Mouse (Mus musculus) neural tube, embryonic 11.5 days (tissue): ENCODE measurements at regions not wholly inside any gene's neighbourhood (a gene's known extent, or its start where the extent isn't known, plus 50 kb on each side); places are given as distances from the start of the nearest gene placed in this dataset.
"Not testable (repeated sequence)": the region's sequence is repeated elsewhere in the genome, so short reads cannot be mapped to it uniquely, and the experiment has no call there.

Source experiments
- ATAC-seq: fragments of 200-750 bp; cut with Nextera tagmentation; 2 replicates; pipeline ENCODE4 v1.8.0; 2017; ENCODE audit warnings: moderate number of reproducible peaks, mild to moderate bottlenecking, moderate TSS enrichment, moderate library complexity; ENCODE audit not compliant: insufficient read depth, low FRiP score, low TSS enrichment
- DNase-seq: peaks from one replicate; pipeline ENCODE4 v3.0.0-alpha.2; 2015; ENCODE audit warnings: low spot score
- H3K27ac ChIP-seq: fragments of 300-500 bp; sonication (generic); 2 replicates; pipeline ENCODE4 v1.5.1; 2014; ENCODE audit warnings: low read depth, mild to moderate bottlenecking, low read length
- H3K27me3 ChIP-seq: fragments of 300-500 bp; sonication (generic); 2 replicates; pipeline ENCODE4 v1.6.1; 2014; ENCODE audit warnings: mild to moderate bottlenecking, low read length, mixed read lengths; ENCODE audit not compliant: control insufficient read depth, insufficient read depth
- H3K36me3 ChIP-seq: fragments of 300-500 bp; sonication (generic); 2 replicates; pipeline ENCODE4 v1.6.1; 2014; ENCODE audit warnings: mild to moderate bottlenecking, low read length, moderate library complexity, mixed read lengths; ENCODE audit not compliant: control insufficient read depth, insufficient read depth
- H3K4me1 ChIP-seq: fragments of 300-500 bp; sonication (generic); 2 replicates; pipeline ENCODE4 v1.6.1; 2014; ENCODE audit warnings: low read length, mixed read lengths; ENCODE audit not compliant: control insufficient read depth, insufficient read depth
- H3K4me2 ChIP-seq: fragments of 300-500 bp; sonication (generic); 2 replicates; pipeline ENCODE4 v1.6.1; 2014; ENCODE audit warnings: low read depth, mild to moderate bottlenecking, moderate library complexity
- H3K4me3 ChIP-seq: fragments of 300-500 bp; sonication (generic); 2 replicates; pipeline ENCODE4 v1.5.1; 2014; ENCODE audit warnings: low read depth, low read length
- H3K9ac ChIP-seq: fragments of 300-500 bp; sonication (generic); 2 replicates; pipeline ENCODE4 v1.6.1; 2014; ENCODE audit warnings: mild to moderate bottlenecking, low read length
- H3K9me3 ChIP-seq: fragments of 300-500 bp; sonication (generic); 2 replicates; pipeline ENCODE4 v1.6.1; 2016; ENCODE audit warnings: low read length; ENCODE audit not compliant: control insufficient read depth
- WGBS: fragments of 180-500 bp; shearing (Covaris S2); extraction: QIAGEN DNeasy Blood & Tissue Kit; methylation state at CpG from one replicate; pipeline ENCODE4 v1.1.7; 2014; 5-methylcytosine and 5-hydroxymethylcytosine counted together

GRCm38 (mm10) chr1:43317076-43317871 is 120.5 kb upstream of the Fhl2 start:
- H3K36me3 ChIP-seq: no peaks in the 10 kb centered on the region
- no peak for ATAC-seq
- H3K4me3 ChIP-seq: no peak overlapping the region

GRCm38 (mm10) chr1:43333488-43333887 is 110.9 kb upstream of the Nck2 start:
- H3K9me3 ChIP-seq, H3K36me3 ChIP-seq, DNase-seq, H3K9ac ChIP-seq, H3K27me3 ChIP-seq, H3K4me1 ChIP-seq, ATAC-seq, H3K4me2 ChIP-seq, H3K27ac ChIP-seq, H3K4me3 ChIP-seq: not testable (repeated sequence)
- WGBS: 91% methylated on average over 10 of the region's 10 CpGs

More at GRCm38 (mm10) chr1:43317076-43317871, 120.5 kb upstream of the Fhl2 start:
- 66% methylated on average over 3 of the region's 3 CpGs for WGBS
- DNase-seq: no peak
- Histone ChIP-seq H3K9ac (no peak overlapping the region), H3K4me2 (no peak overlapping the region), H3K27me3 (no peaks in the 10 kb centered on the region), H3K9me3 (no peaks in the 10 kb centered on the region), H3K4me1 (no peaks in the 10 kb centered on the region), H3K27ac (no peak overlapping the region)

DNA sequence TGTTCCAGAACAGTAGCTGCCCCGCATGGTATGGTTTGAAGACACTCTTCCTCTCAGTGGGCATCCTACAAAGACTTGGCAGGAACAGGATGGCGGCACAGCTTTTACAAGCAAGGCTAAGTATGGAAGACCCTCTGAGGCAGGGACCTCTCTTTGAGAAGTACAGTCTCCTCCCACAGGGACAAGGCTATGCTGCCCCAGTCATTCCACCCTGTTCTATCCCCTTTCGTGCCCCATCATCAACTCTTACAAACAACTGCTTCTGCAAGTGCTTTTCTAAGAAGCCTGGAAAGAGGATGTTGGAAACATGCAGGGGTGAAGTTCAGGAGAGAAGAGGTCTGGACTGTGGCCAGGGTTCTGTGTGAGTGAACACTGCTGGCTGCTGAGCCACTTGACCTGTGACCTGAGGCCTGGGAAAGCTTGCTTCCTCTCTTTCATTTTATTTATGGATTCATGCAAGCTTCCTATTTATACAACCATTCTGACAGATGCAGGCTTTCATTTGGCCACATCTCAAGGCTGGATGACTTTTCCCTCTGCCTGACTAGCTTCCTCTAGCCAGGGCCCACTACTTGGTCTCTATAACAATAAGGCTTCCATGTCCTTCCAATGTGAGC is 107.1 kb upstream of the Nck2 start:
- Histone ChIP-seq H3K4me3 (no peak overlapping the region), H3K36me3 (no peaks in the 10 kb centered on the region), H3K9me3 (no peaks in the 10 kb centered on the region), H3K27me3 (no peaks in the 10 kb centered on the region), H3K9ac (no peak overlapping the region), H3K4me1 (no peaks in the 10 kb centered on the region), H3K27ac (no peak overlapping the region), H3K4me2 (no peak overlapping the region)
- no peak for ATAC-seq
- DNase-seq: no peak
- WGBS: 78% methylated on average over 3 of the region's 3 CpGs

DNA sequence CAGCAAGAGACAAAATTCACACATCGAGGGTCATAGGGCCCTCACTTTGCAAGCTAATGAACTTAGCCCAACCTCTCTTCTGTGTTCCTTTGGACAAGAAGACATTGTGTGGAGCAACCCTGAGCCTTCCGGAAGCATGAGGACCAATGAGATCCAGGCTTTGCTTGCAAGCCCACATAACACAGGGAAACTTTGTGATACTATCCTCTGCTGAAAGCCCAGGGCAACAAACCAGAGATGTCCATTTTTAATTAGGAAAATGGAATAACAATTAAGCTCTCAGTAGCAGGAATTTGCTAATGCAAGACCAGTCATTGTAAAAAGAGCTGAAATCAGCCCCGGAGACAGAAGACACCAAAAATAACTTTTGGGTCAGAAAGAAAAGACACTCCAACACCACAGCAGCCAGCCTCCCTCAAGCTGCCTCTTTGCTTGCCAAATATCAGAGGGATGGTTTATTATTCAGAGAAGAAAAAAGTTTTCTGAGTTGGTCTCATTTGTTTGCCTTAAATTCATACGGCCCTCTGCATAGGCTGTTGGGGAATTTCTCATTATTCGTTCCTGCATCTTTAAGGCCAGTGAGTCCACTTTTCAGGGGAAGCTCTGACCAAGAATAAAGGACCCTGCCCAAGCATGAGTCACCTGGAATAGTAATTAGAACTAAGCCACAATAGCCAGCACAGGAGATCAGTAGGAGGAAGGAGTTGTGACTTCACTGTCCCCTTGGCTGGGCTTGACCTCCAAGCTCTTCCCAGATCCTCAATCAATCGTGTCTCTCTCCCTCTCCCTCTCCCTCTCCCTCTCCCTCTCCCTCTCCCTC is 106.1 kb upstream of the Nck2 start:
- H3K9me3 ChIP-seq: no peaks in the 10 kb centered on the region
- H3K27ac ChIP-seq: no peak overlapping the region
- no peak overlapping the region for H3K4me3 ChIP-seq
- no peaks in the 10 kb centered on the region for H3K4me1 ChIP-seq
- no peaks in the 10 kb centered on the region for H3K36me3 ChIP-seq
- H3K9ac ChIP-seq: no peak overlapping the region
- WGBS: 69% methylated on average over 6 of the region's 6 CpGs
- no peak overlapping the region for H3K4me2 ChIP-seq
- DNase-seq: no peak
- no peaks in the 10 kb centered on the region for H3K27me3 ChIP-seq
- no peak for ATAC-seq

GRCm38 (mm10) chr1:43342848-43343247 is 101.5 kb upstream of the Nck2 start:
- H3K4me2 ChIP-seq: no peak overlapping the region
- H3K9me3 ChIP-seq: no peaks in the 10 kb centered on the region
- no peak overlapping the region for H3K27ac ChIP-seq
- DNase-seq (no peak), ATAC-seq (no peak)
- no peak overlapping the region for H3K4me3 ChIP-seq
- no peaks in the 10 kb centered on the region for H3K36me3 ChIP-seq
- no peak overlapping the region for H3K9ac ChIP-seq
- H3K27me3 ChIP-seq: no peaks in the 10 kb centered on the region
- 91% methylated on average over 2 of the region's 2 CpGs for WGBS
- H3K4me1 ChIP-seq: no peaks in the 10 kb centered on the region

GRCm38 (mm10) chr1:43343410-43343809 is 101.0 kb upstream of the Nck2 start:
- Histone ChIP-seq H3K27ac (no peak overlapping the region), H3K27me3 (no peaks in the 10 kb centered on the region), H3K9me3 (no peaks in the 10 kb centered on the region), H3K4me2 (no peak overlapping the region), H3K4me3 (no peak overlapping the region), H3K36me3 (no peaks in the 10 kb centered on the region), H3K9ac (no peak overlapping the region), H3K4me1 (no peaks in the 10 kb centered on the region)
- no peak for ATAC-seq
- no peak for DNase-seq
- whole genome bisulfite sequencing: 89% methylated on average over 2 of the region's 2 CpGs

DNA sequence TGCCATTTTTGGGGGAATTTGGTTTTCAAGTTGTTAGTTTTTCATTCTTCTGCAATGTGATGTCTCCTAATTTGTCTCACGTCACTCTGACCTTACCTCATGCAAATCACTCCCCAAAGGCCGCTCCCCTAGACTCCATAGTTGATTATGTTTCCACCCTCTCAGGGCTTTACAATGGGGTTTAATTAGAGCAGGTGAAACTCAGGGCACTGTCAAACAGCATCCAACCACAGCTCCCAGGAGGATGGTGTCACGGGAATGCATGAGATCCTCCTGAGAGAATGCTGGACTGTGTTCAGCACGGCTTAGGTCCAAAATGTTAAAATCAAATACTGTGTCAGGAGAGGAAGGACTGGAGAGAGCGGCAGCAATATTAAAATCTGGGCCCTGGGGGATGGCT is 100.4 kb upstream of the Nck2 start:
- Histone ChIP-seq H3K4me2 (no peak overlapping the region), H3K27ac (no peak overlapping the region), H3K4me1 (no peaks in the 10 kb centered on the region), H3K4me3 (no peak overlapping the region), H3K27me3 (no peaks in the 10 kb centered on the region), H3K9ac (no peak overlapping the region), H3K36me3 (no peaks in the 10 kb centered on the region), H3K9me3 (no peaks in the 10 kb centered on the region)
- ATAC-seq: no peak
- DNase-seq: no peak
- WGBS: 79% methylated on average over 5 of the region's 5 CpGs

GRCm38 (mm10) chr1:43347152-43347551 is 97.2 kb upstream of the Nck2 start:
- Histone ChIP-seq H3K4me1 (no peaks in the 10 kb centered on the region), H3K4me2 (no peak overlapping the region), H3K4me3 (no peak overlapping the region), H3K36me3 (no peaks in the 10 kb centered on the region), H3K27ac (no peak overlapping the region), H3K27me3 (no peaks in the 10 kb centered on the region), H3K9ac (no peak overlapping the region), H3K9me3 (no peaks in the 10 kb centered on the region)
- DNase-seq (no peak), ATAC-seq (no peak)
- WGBS: 85% methylated on average over 4 of the region's 4 CpGs
